Mouse (Mus musculus): ENCODE data around the gene Tgm2. TPM values are rescaled to one million over a fixed set of nuclear protein-coding genes. Genes with fewer than 3 reads are reported as not detected.

Gene Tgm2
- polyA plus RNA-seq, 1 experiment, result 89.6 TPM

DNA sequence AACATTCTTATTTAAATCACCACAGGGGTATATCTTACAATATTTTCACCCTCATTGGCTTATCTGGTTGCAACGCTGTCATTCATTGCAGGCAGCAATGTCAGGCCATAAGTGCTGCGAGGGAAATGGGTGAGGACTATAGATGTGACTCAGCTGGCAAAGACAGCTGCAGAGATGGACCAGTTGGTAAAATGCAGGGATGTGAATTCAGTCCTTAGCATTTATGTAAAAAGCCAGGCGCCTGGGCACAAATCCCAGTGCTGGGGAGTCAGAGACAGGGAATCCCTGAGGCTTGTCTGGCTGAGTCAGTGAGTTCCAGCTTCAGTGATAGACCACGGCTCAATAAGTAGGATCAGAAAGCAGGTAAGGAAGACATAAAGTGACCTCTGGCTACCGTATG lies 44.5 kb downstream of the Tgm2 start:
- H3K36me3 ChIP-seq (ENCODE audit: control insufficient read depth, insufficient read depth, low read length), result no peaks in the 10 kb centered on the region
- TF ChIP-seq CTCF (IDR thresholded peaks at IDR 0.05; ENCODE audit: extremely low read depth, insufficient read length, insufficient replicate concordance, low read depth, low read length) (no peak), POLR2A (IDR thresholded peaks at IDR 0.05; ENCODE audit: low read depth, low read length) (no peak)
- no peak overlapping the region for H3K4me3 ChIP-seq (ENCODE audit: low read depth, low read length)
- 86% methylated on average over 5 of the region's 5 CpGs for WGBS
- no peaks in the 10 kb centered on the region for H3K27me3 ChIP-seq (ENCODE audit: control insufficient read depth, insufficient read depth, low read length)
- no peak overlapping the region for H3K27ac ChIP-seq (ENCODE audit: insufficient read depth, low read depth, low read length)
- peaks cover 13% of the 10 kb centered on the region; the same call in 1 of the 2 replicates for H3K4me1 ChIP-seq (ENCODE audit: control insufficient read depth, insufficient read depth, insufficient read length, low read length)

DNA sequence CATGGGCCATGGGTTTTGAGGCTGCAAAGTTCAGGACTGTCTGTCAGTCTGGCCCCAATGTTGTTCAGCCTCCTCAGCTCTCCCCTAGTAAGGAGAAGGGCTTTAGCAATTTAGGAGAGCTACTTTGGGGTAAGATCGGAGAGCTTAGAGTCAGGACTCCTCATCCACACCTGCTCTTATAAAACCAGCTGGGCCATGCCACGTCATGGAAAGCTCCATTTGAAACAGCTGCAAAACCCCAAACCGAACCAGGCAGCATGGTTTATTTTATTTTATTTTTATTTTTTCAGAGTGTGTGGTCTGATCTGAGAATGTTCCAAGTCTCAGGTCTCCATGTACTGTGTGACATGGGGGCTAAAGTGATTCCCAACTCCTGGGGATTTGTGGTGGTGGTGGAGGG lies 46.7 kb downstream of the Tgm2 start:
- no peaks in the 10 kb centered on the region for H3K27me3 ChIP-seq (ENCODE audit: control insufficient read depth, insufficient read depth, low read length)
- no peaks in the 10 kb centered on the region for H3K36me3 ChIP-seq (ENCODE audit: control insufficient read depth, insufficient read depth, low read length)
- TF ChIP-seq POLR2A (IDR thresholded peaks at IDR 0.05; ENCODE audit: low read depth, low read length) (no peak), CTCF (IDR thresholded peaks at IDR 0.05; ENCODE audit: extremely low read depth, insufficient read length, insufficient replicate concordance, low read depth, low read length) (no peak)
- WGBS, result 86% methylated on average over 3 of the region's 3 CpGs
- H3K27ac ChIP-seq (ENCODE audit: insufficient read depth, low read depth, low read length), result no peak overlapping the region
- no peak overlapping the region for H3K4me3 ChIP-seq (ENCODE audit: low read depth, low read length)
- H3K4me1 ChIP-seq (ENCODE audit: control insufficient read depth, insufficient read depth, insufficient read length, low read length), result peaks cover 12% of the 10 kb centered on the region

DNA sequence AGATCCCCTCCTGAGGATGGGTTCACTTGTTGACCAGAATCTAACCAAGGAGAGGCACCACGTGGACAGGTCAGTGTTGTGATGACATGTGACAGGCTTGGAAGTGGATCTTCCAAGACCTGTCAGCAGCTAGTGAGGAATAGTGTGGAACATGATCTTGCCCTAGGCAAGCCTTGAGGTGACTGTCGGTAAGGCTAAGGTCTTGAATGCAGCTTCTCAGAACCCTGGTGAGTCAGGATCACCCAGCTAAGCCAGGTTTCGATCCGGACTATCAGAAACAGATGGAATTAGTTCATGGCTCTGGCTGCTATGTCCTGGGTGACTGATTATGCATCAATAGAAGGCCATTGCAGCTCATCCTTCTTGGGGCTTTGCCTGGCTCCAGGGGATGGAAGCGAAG lies 47.5 kb downstream of the Tgm2 start:
- no peaks in the 10 kb centered on the region for H3K27me3 ChIP-seq (ENCODE audit: control insufficient read depth, insufficient read depth, low read length)
- H3K36me3 ChIP-seq (ENCODE audit: control insufficient read depth, insufficient read depth, low read length), result no peaks in the 10 kb centered on the region
- TF ChIP-seq CTCF (IDR thresholded peaks at IDR 0.05; ENCODE audit: extremely low read depth, insufficient read length, insufficient replicate concordance, low read depth, low read length) (no peak), POLR2A (IDR thresholded peaks at IDR 0.05; ENCODE audit: low read depth, low read length) (no peak)
- no peak overlapping the region for H3K4me3 ChIP-seq (ENCODE audit: low read depth, low read length)
- peaks cover 13% of the 10 kb centered on the region for H3K4me1 ChIP-seq (ENCODE audit: control insufficient read depth, insufficient read depth, insufficient read length, low read length)
- no peak overlapping the region for H3K27ac ChIP-seq (ENCODE audit: insufficient read depth, low read depth, low read length)
- 93% methylated on average over 5 of the region's 5 CpGs for WGBS

DNA sequence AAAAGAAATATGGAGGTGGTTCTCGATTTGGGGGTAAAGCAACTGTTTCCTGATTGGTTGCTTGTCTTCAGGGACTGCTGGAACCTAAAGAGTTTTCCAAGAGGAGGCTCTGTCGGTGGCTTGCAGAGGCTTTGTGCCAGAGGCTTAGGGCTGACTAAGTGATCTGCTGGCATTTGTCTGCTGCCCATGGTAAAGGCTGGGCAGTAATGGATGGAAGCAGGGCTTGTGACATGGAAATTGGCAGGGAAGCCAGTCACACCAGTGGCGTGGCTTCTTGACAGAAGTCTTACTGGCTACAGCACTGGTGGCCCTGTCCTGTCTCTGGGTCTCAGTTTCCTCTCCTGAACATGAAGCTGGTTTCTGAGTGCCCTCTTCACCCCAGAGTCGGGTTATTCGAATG lies 49.2 kb downstream of the Tgm2 start:
- 82% methylated on average over 5 of the region's 5 CpGs for WGBS
- H3K27ac ChIP-seq (ENCODE audit: insufficient read depth, low read depth, low read length), result no peak overlapping the region
- TF ChIP-seq CTCF (IDR thresholded peaks at IDR 0.05; ENCODE audit: extremely low read depth, insufficient read length, insufficient replicate concordance, low read depth, low read length), result no peak
- no peak for TF ChIP-seq POLR2A (IDR thresholded peaks at IDR 0.05; ENCODE audit: low read depth, low read length)

DNA sequence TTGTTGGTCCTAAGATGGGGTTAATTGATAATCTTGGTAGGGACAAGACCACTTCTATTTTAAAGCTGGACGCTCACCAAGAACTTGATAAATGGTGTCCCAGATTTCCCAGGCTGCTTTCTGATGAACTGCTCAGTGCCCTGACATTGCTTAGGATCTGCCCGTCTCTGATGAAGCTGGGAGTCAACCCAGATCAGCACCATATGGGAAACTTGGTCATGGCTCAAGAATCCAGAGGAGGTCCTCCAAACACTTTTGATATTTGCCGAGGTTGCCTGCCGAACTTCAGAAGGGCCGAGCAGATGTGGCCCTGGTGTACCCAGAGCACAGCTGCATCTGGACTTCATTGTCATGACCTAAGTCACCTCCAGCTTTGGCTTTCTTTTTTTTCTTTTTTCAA lies 51.4 kb downstream of the Tgm2 start:
- Histone ChIP-seq H3K36me3 (ENCODE audit: control insufficient read depth, insufficient read depth, low read length) (no peaks in the 10 kb centered on the region), H3K4me1 (ENCODE audit: control insufficient read depth, insufficient read depth, insufficient read length, low read length) (peaks cover 25% of the 10 kb centered on the region), H3K4me3 (ENCODE audit: low read depth, low read length) (no peak overlapping the region), H3K27me3 (ENCODE audit: control insufficient read depth, insufficient read depth, low read length) (no peaks in the 10 kb centered on the region), H3K27ac (ENCODE audit: insufficient read depth, low read depth, low read length) (no peak overlapping the region)
- WGBS, result 54% methylated on average over 5 of the region's 5 CpGs
- TF ChIP-seq POLR2A (IDR thresholded peaks at IDR 0.05; ENCODE audit: low read depth, low read length) (no peak), CTCF (IDR thresholded peaks at IDR 0.05; ENCODE audit: extremely low read depth, insufficient read length, insufficient replicate concordance, low read depth, low read length) (peak; percentile 3; the same call in 1 of the 2 replicates)

More for the DNA sequence above, 49.2 kb downstream of the Tgm2 start:
- Histone ChIP-seq H3K27me3 (ENCODE audit: control insufficient read depth, insufficient read depth, low read length) (no peaks in the 10 kb centered on the region), H3K36me3 (ENCODE audit: control insufficient read depth, insufficient read depth, low read length) (no peaks in the 10 kb centered on the region), H3K4me3 (ENCODE audit: low read depth, low read length) (no peak overlapping the region), H3K4me1 (ENCODE audit: control insufficient read depth, insufficient read depth, insufficient read length, low read length) (peaks cover 17% of the 10 kb centered on the region)

DNA sequence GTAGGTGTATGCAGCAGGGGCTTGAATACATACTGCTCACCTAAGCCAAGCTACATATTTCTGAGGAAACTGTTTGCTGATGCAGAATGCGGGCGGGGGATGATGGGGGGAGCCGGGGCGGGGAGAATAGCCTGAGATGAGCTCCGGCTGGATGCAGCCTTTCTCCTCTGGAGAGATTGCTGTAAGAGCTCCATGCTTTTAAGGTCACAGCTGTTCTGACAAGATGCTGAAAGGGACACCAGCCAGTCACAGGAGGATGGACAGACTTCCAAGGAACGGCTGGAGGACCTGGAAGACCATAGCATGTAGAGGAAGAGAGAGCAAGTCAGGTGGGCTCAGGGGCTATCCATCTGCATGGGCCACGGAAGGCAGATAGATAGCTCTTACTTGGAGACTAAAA lies 51.9 kb downstream of the Tgm2 start:
- Histone ChIP-seq H3K36me3 (ENCODE audit: control insufficient read depth, insufficient read depth, low read length) (no peaks in the 10 kb centered on the region), H3K4me3 (ENCODE audit: low read depth, low read length) (no peak overlapping the region), H3K27me3 (ENCODE audit: control insufficient read depth, insufficient read depth, low read length) (no peaks in the 10 kb centered on the region), H3K4me1 (ENCODE audit: control insufficient read depth, insufficient read depth, insufficient read length, low read length) (peaks cover 25% of the 10 kb centered on the region), H3K27ac (ENCODE audit: insufficient read depth, low read depth, low read length) (no peak overlapping the region)
- no peak for TF ChIP-seq POLR2A (IDR thresholded peaks at IDR 0.05; ENCODE audit: low read depth, low read length)
- no peak for TF ChIP-seq CTCF (IDR thresholded peaks at IDR 0.05; ENCODE audit: extremely low read depth, insufficient read length, insufficient replicate concordance, low read depth, low read length)
- 64% methylated on average over 7 of the region's 7 CpGs for WGBS

DNA sequence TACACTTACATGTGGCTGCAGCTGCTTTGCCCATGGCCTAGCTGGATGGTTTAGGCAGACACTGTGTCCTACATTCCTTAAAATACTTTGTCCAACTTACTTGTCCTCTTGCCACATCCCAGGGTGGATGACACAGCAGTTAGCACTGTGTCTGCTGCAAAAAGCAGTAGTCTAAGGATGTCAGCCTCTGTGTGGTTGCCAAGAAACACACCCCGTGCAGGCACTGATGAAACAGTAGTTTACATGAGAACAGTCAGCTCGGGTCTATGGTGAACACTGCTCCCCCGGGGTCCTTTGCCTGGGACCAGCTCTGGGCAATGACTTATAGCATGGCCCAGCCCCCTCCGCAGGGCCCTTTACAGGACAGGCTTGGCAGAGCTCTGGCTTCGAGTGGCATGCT lies 52.9 kb downstream of the Tgm2 start:
- WGBS, result 46% methylated on average over 5 of the region's 5 CpGs
- Histone ChIP-seq H3K27me3 (ENCODE audit: control insufficient read depth, insufficient read depth, low read length) (no peaks in the 10 kb centered on the region), H3K36me3 (ENCODE audit: control insufficient read depth, insufficient read depth, low read length) (no peaks in the 10 kb centered on the region), H3K27ac (ENCODE audit: insufficient read depth, low read depth, low read length) (no peak overlapping the region), H3K4me3 (ENCODE audit: low read depth, low read length) (no peak overlapping the region), H3K4me1 (ENCODE audit: control insufficient read depth, insufficient read depth, insufficient read length, low read length) (peaks cover 24% of the 10 kb centered on the region)
- TF ChIP-seq POLR2A (IDR thresholded peaks at IDR 0.05; ENCODE audit: low read depth, low read length), result no peak
- TF ChIP-seq CTCF (IDR thresholded peaks at IDR 0.05; ENCODE audit: extremely low read depth, insufficient read length, insufficient replicate concordance, low read depth, low read length), result no peak

DNA sequence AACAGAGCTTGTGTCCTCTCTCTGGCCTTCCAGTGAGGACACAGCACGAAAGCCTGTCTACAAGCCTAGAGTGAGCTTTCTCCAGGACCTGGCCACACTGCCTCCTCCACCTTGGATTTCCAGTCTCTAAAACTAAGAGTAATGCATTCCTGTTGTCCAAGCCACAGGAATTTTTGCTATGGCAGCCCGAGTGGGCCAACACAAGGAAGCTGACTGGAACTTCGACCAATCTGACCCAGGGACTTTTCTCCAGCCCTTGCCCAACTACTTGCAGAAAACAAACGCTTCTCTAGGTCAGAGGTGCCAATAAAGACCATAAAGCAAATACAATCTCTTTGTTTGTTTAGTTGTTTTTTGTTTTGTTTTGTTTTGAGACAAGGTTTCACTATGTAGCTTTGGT lies 56.1 kb downstream of the Tgm2 start:
- Histone ChIP-seq H3K4me3 (ENCODE audit: low read depth, low read length) (no peak overlapping the region), H3K27ac (ENCODE audit: insufficient read depth, low read depth, low read length) (no peak overlapping the region), H3K36me3 (ENCODE audit: control insufficient read depth, insufficient read depth, low read length) (no peaks in the 10 kb centered on the region), H3K4me1 (ENCODE audit: control insufficient read depth, insufficient read depth, insufficient read length, low read length) (peaks cover 20% of the 10 kb centered on the region), H3K27me3 (ENCODE audit: control insufficient read depth, insufficient read depth, low read length) (no peaks in the 10 kb centered on the region)
- 44% methylated on average over 4 of the region's 4 CpGs for WGBS
- no peak for TF ChIP-seq CTCF (IDR thresholded peaks at IDR 0.05; ENCODE audit: extremely low read depth, insufficient read length, insufficient replicate concordance, low read depth, low read length)
- TF ChIP-seq POLR2A (IDR thresholded peaks at IDR 0.05; ENCODE audit: low read depth, low read length), result no peak

All from small intestine, adult 2 months (tissue).